Mouse (Mus musculus) thymus, postnatal 0 days (tissue): ENCODE measurements around the gene Wnt7b. TPM values are rescaled to one million over a fixed set of nuclear protein-coding genes. Genes with fewer than 3 reads are reported as not detected.

Experiments
- DNase-seq: peaks from one replicate; pipeline ENCODE4 v3.0.0-alpha.2; 2015; ENCODE audit warnings: low spot score
- polyA plus RNA-seq: library from polyadenylated mRNA; unstranded; fragments of >200 nt; fragmentation: Nextera tagmentation; extraction: Ambion mirVana; gene quantifications from 2 replicates; pipeline ENCODE4 v1.2.1, GENCODE M21; 2015

Gene Wnt7b
- polyA plus RNA-seq, 1 experiment from 2014 or later: 1.3 TPM

DNA sequence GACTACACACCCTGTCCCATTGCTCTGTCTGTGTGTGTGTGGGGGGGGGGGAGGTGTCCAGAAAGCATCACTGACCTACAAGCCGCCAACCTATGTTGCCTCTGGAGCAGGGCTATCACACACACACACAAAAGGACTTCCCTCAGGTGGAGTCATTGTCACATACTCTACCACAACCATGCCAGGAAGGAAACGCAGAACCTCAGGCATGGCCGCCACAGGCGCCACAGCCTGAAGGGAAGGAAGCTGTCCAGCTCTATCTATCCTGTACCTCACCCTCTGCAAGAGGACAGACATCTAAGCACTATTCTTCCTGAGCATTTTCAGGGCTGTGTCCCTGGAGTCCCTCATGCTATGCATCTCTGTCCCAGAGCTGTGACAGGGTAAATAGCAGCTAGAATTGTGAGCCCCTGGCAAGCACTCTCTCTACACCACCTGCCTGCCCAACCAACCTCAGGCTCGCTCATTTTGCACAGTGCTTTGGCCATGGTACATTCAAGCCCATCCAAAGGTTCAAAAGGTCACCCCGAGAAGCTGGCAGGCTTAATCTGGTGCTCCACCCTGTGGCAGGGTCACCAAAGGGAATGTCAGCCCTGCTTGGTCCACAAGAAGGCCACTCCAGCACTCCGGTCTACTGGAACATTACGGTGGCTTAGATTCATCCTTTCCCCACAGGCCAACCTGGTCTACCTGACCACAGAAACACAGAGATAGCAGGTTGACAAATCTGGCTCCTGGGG lies 12.1 kb downstream of the Wnt7b start:
- no peak for DNase-seq

GRCm38 (mm10) chr15:85569167-85569797 lies 13.0 kb downstream of the Wnt7b start:
- no peak for DNase-seq

DNA sequence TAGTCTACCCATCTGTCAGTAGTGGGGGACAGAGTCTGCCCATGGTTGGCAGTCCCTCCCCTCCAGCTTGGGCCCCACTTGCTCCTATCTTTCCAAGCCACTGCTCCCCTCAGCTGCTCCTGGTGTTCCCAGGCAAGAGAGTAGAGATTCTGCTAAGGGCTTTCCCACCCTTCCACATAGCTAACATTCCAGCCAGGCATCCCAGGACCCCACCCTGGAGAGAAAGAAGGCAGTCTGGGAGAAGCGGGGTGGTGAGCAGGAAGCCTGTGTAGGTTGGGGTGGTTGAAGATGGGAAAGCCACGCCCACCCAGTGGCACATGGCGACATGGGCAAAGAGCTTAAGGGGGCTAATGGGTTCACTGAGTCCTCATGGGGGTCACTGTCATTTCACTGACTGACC lies 13.9 kb downstream of the Wnt7b start:
- DNase-seq: no peak

GRCm38 (mm10) chr15:85564966-85565365 lies 17.3 kb downstream of the Wnt7b start:
- DNase-seq: no peak

GRCm38 (mm10) chr15:85564034-85564769 lies 18.1 kb downstream of the Wnt7b start:
- DNase-seq: no peak

- no peak for DNase-seq
Measured at GRCm38 (mm10) chr15:85561953-85562352, 20.3 kb downstream of the Wnt7b start.

- DNase-seq: no peak
Measured at GRCm38 (mm10) chr15:85560830-85561229, 21.4 kb downstream of the Wnt7b start.

DNA sequence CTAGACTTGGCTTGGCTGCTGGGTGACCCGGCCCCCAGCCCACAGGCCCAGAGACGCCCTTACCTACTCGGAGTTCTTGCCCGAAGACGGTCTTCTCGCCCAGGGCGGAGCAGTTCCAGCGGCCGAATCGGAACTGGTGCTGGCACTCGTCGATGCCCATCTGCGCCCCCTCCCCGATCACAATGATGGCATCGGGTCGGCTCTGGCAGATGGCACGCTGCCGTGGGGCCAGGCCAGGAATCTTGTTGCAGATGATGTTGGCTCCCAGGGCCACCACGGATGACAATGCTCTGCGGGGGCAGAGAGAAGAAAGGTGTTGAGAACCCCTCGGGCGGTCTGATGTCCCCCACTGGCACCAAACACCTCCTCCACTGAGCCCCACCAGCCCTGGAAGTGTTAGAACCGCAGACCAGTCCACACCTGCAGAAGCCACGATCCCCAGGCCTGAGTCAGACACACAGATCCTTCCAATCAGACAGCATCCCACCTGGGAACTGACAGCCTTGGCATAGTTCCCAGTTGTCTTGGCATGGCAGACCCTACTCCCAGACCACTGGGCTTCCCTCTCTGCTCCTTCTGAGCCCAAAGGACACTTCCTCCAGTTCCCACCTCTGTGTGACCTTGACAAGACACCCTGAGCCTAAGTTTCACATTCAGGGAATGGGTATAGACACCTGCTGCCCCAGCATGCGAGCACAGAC lies 23.3 kb downstream of the Wnt7b start:
- no peak for DNase-seq

DNA sequence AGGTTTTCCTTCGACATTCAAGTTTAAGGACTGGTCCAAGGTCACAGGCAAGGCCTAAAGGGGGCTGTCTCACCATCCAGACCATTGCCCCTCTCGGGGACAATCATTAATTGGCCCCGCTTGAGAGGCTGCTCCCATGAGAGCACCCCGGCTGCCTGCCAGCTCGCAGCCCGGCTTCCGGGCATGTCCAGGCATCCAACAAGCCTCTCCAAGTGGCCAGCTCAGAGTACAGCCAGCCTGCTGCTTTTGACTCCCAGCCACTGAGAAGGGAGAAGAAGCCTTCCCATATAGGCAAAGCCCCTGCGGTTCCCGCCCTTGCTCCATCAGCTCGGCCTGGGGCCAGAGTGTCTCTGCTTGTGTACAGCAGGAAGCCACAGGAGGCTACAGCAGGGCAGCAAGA lies 26.5 kb downstream of the Wnt7b start:
- no peak for DNase-seq

- DNase-seq: no peak
Measured at GRCm38 (mm10) chr15:85553421-85553820, 28.9 kb downstream of the Wnt7b start.

GRCm38 (mm10) chr15:85546500-85546899 lies 35.8 kb downstream of the Wnt7b start:
- DNase-seq: no peak

GRCm38 (mm10) chr15:85545369-85545768 lies 36.9 kb downstream of the Wnt7b start:
- no peak for DNase-seq

DNA sequence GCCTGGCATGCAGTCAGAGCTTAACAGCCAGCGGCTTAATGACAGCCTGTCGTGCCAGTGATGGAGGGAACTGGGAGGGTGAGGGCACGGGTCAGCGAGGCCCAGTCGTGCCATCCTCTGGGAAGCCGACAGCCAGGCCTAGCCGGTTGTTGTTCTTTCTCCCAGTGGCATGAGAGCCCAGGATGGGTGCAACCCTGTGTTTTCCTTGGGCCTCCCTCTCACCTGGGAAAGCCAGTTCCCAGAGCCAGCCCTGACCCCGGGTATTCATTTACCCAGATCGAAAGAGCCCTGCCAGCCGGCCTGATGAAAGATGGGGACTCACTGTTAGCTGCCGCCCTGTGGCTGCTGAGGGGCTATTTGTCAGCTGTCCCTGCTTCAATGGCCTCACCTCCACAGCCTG lies 44.1 kb downstream of the Wnt7b start:
- no peak for DNase-seq

DNA sequence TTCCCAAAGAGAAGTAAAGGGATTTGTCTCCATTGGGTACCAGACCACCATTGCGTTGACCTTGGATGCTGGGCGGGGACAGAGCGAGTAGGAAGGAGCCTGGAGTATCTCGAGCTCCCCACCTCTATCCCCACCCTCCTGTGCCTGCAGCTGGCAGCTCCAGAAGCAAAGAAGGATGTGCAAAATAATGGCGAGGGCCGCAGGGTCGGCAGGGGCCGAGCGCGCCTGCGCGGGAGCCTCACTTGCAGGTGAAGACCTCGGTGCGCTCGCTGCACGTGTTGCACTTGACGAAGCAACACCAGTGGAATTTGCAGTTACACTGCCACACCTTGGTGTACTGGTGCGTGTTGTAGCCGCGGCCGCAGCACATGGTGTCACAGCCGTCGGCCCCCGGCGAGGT lies 45.1 kb downstream of the Wnt7b start:
- no peak for DNase-seq

- no peak for DNase-seq
Measured at GRCm38 (mm10) chr15:85534646-85535045, 47.6 kb downstream of the Wnt7b start.

GRCm38 (mm10) chr15:85534215-85534614 lies 48.1 kb downstream of the Wnt7b start:
- no peak for DNase-seq

- DNase-seq: no peak
Measured at GRCm38 (mm10) chr15:85532063-85532462, 50.2 kb downstream of the Wnt7b start.

DNA sequence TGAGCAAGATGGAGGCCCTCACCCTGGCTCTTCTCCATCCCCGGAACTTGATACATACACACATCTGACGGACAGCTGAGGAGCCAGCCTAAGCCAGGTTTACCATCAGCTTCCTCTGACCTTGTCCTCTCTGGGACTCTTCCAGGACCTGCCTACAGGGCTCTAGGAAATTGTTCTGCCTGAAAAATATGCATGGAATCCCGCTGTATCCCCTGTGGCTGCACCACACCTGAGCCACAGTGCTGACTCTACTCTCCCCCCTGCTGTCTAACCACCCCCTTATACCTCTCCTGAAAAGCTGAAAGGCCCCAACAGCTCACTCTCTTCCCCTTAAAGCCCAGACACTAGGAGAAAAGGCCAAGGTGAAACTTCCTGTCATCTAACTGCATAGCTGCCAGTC lies 52.4 kb downstream of the Wnt7b start:
- no peak for DNase-seq

DNA sequence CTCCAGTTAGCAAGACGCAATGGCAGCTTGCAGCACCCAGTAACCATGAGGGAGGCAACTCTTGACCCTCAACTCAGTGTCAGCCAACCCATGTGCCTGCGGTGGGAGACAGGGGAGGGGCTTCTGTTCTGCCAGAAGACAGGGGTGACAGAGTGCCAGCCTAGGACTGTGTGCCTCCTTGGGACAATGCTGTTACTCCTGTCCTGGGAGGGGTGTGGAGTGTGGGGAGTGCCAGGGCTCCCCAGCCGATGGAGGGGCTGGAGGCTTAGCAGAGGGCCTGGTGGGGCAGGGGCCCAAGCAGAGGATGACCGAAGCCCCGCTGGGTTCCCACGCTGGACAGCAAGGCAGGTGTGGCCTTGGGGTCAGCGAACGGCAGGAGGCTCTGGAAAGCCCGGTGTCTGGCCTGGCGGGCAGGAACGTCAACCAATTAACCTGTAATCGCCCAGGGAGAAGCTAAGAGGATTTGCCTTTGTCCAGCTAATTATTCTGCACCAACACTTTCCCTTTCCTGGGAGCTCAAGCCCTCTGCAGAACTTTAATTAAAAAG lies 57.8 kb downstream of the Wnt7b start:
- no peak for DNase-seq

DNA sequence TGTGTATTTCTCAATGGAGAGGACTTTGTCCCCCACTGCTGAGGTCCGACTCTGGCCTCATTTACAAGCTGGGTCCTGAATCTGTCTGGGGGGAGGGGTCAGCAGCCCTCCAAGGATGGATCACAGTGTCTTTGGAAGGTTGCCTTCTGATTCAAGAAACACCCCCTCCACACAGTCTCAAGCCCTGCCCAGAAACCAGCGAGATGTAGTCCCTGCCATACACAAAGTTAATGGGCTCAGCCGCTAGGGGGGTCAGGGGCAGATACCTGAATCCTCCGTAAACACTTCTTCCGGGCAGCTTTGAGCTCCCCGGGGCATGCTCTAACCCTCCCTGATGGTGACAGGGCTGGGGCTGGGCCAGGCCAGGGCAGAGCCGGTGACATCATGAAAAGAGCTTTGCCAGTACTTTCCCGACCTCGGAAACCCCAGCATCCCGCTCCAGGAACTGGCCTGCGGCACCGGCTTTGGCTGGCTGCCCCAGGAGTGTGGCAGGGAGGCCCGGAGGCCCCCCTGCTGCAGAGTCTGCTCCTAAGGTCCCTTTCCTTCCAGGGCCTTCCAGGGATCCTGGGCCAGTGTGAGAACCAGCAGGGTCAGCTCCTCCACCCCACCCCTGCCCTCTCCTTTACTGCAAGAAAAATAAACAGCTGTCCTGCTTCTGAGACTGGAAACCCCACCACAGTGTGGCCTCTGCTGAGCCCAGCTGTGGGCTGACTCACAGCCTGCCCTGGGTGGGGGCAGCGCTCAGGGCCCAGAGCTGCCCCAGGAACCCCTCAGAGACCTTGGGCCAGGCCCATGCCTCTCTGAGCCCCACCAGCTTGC lies 58.9 kb downstream of the Wnt7b start:
- no peak for DNase-seq

DNA sequence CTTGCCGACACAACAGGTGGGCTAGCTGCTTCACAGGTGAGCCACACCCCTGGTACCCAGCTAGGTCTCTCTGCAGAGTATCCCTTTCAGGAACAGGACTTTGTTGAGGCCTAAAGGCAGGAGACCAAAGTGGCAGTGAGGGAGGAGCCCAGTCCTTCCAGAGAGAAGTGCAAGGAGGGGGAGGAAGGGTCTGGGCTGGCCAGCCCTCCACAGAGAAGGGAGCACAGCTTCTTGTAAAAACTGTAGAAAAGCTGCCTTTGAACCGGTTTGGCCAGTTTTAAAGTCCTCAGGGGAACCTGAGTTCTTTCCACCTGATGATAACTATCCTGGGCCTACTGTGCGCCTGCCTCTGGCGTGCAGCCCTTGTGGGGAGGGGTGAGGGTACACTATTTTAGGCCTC lies 62.8 kb downstream of the Wnt7b start:
- no peak for DNase-seq
